Mouse (Mus musculus): ENCODE measurements around the gene Epb41.

- TF ChIP-seq CTCF (IDR thresholded peaks at IDR 0.05; ENCODE audit: control insufficient read depth, insufficient read depth, insufficient read length) (no peak), USF1 (IDR thresholded peaks at IDR 0.05; ENCODE audit: low read depth) (no peak), MAX (IDR thresholded peaks at IDR 0.05) (no peak), CEBPB (IDR thresholded peaks at IDR 0.05; ENCODE audit: low read depth) (no peak), FOSL1 (IDR thresholded peaks at IDR 0.05; ENCODE audit: insufficient read depth, low read length, poor library complexity, severe bottlenecking) (no peak), MYOD1 (IDR thresholded peaks at IDR 0.05; ENCODE audit: control insufficient read depth, insufficient read length, low read depth) (no peak), MYOG (IDR thresholded peaks at IDR 0.05; ENCODE audit: control insufficient read depth, extremely low read depth, insufficient read length) (no peak)
Observed at GRCm38 (mm10) chr4:132093928-132094327, 18.8 kb upstream of the Epb41 start.

Data from C2C12 (cell line).